Mouse (Mus musculus): ENCODE measurements at regions not wholly inside any gene's neighbourhood (a gene's known extent, or its start where the extent isn't known, plus 50 kb on each side); places are given as distances from the start of the nearest gene placed in this dataset.

DNA sequence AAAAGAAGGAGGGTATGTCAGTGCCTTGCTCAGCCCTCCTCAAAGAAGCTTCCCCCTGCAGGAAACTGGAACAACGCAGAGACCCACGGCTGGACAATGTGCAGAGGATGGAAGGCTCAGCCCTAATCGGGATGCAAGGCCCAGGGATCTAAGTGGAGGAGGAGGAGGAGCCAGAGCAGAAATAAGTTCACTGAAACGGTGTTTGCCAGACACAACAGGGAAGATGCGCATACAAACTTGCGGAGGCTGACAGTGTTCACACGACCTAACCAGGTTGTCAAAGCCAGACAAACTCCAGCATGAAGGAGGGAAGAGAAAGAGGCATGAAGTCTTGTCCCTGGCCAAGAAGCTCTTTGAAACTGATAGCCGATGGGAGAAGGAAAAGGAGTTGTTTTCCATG lies 98.3 kb downstream of the Sall1 start:
- H3K36me3 ChIP-seq (ENCODE audit: control insufficient read depth, insufficient read depth, low read length): no peaks in the 10 kb centered on the region
- no peaks in the 10 kb centered on the region for H3K27me3 ChIP-seq (ENCODE audit: control insufficient read depth, insufficient read depth, low read length)
- no peak overlapping the region for H3K4me3 ChIP-seq (ENCODE audit: low read length)
- no peak overlapping the region for H3K4me2 ChIP-seq (replicated peaks; ENCODE audit: low read depth, low read length)
- H3K27ac ChIP-seq (ENCODE audit: low read depth, low read length): no peak overlapping the region
- ATAC-seq (ENCODE audit: low FRiP score, low TSS enrichment): no peak
- no peak overlapping the region for H3K9ac ChIP-seq (ENCODE audit: low read depth, low read length)
- H3K9me3 ChIP-seq (ENCODE audit: control insufficient read depth, low read length): peaks cover 5% of the 10 kb centered on the region; the same call in 1 of the 2 replicates
- H3K4me1 ChIP-seq (ENCODE audit: control insufficient read depth, insufficient read depth, low read length): no peaks in the 10 kb centered on the region
- 62% methylated on average over 8 of the region's 8 CpGs for WGBS

DNA sequence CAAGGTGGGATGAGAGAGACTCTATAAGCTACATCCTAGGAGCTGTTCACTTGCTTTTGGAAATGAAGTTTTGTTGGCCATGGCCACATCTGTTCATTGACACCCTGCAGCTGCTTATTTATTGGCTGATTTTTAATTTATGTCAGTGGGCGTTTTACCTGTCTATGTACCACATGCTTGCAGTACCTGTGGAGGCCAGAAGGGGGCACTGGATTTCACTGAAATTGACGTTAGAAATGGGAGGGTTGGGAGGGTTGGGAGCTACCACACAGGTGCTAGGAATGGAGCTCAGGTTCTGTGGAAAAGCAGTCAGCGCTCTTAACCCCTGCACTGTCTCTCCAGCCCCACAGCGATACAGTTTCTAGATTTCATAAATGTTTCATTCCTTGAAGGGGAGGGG lies 99.9 kb downstream of the Sall1 start:
- no peak overlapping the region for H3K27ac ChIP-seq (ENCODE audit: low read depth, low read length)
- H3K36me3 ChIP-seq (ENCODE audit: control insufficient read depth, insufficient read depth, low read length): no peaks in the 10 kb centered on the region
- H3K4me3 ChIP-seq (ENCODE audit: low read length): no peak overlapping the region
- H3K4me1 ChIP-seq (ENCODE audit: control insufficient read depth, insufficient read depth, low read length): no peaks in the 10 kb centered on the region
- ATAC-seq (ENCODE audit: low FRiP score, low TSS enrichment): no peak
- no peaks in the 10 kb centered on the region for H3K27me3 ChIP-seq (ENCODE audit: control insufficient read depth, insufficient read depth, low read length)
- 62% methylated on average over 4 of the region's 4 CpGs for WGBS
- H3K9me3 ChIP-seq (ENCODE audit: control insufficient read depth, low read length): no peaks in the 10 kb centered on the region
- H3K4me2 ChIP-seq (replicated peaks; ENCODE audit: low read depth, low read length): no peak overlapping the region
- H3K9ac ChIP-seq (ENCODE audit: low read depth, low read length): no peak overlapping the region

DNA sequence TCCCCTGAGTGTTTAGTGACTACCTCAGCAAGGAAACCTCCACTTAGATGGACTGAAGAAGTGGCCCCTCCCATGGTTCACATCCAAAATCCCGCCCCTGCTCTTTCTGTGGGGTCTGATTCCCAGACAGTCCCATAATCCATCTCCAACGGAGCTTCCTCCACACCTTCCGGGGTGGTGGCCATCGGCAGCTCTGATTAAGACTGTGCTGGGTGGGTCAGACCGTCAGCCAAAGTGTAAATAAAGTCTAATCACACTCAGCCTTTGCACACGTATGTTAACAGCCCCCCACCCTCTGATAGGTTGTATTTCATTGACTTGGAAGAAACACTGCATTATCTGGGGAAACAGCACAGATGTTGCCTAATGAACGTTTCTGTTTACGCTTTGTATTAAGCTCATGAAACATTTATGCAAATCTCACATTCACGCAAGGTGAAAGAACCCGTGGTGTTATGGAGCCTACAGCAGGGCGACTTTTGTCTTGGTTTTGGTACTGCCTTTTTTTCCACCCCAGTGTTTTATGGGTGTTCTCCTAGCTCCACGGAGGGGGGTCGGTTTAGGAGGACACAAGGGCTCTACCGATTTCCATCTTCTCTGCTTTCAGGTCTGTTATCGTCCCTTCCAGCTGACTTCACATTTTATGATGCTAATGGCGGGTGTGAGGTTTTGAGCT lies 104.8 kb downstream of the Sall1 start:
- H3K4me2 ChIP-seq (replicated peaks; ENCODE audit: low read depth, low read length): no peak overlapping the region
- 60% methylated on average over 16 of the region's 16 CpGs for WGBS
- ATAC-seq (ENCODE audit: low FRiP score, low TSS enrichment): no peak
- no peaks in the 10 kb centered on the region for H3K9me3 ChIP-seq (ENCODE audit: control insufficient read depth, low read length)
- H3K4me3 ChIP-seq (ENCODE audit: low read length): no peak overlapping the region
- H3K27me3 ChIP-seq (ENCODE audit: control insufficient read depth, insufficient read depth, low read length): no peaks in the 10 kb centered on the region
- no peak overlapping the region for H3K9ac ChIP-seq (ENCODE audit: low read depth, low read length)
- H3K4me1 ChIP-seq (ENCODE audit: control insufficient read depth, insufficient read depth, low read length): no peaks in the 10 kb centered on the region
- no peak overlapping the region for H3K27ac ChIP-seq (ENCODE audit: low read depth, low read length)
- no peaks in the 10 kb centered on the region for H3K36me3 ChIP-seq (ENCODE audit: control insufficient read depth, insufficient read depth, low read length)

DNA sequence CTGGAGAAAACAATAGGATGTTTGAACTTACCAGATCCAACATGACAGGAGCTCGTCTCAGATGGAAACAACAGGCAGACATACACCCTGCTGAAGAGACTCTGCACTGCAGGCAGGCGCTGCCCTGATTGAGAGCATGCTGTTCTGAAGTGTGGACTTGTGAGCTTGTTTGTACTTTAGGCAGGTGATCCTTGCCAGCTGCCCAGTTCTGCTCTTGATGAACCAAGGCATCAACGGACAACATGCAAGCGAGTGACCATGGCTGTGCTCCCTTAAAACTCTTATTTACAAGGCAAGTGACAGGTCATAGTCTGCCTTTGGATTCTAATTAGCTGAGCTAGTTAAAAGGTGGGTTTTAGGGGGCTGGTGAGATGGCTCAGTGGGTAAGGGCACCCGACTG lies 109.3 kb downstream of the Sall1 start:
- Histone ChIP-seq H3K36me3 (ENCODE audit: control insufficient read depth, insufficient read depth, low read length) (no peaks in the 10 kb centered on the region), H3K4me2 (replicated peaks; ENCODE audit: low read depth, low read length) (no peak overlapping the region), H3K27me3 (ENCODE audit: control insufficient read depth, insufficient read depth, low read length) (no peaks in the 10 kb centered on the region), H3K4me3 (ENCODE audit: low read length) (no peak overlapping the region), H3K27ac (ENCODE audit: low read depth, low read length) (no peak overlapping the region), H3K9ac (ENCODE audit: low read depth, low read length) (no peak overlapping the region), H3K4me1 (ENCODE audit: control insufficient read depth, insufficient read depth, low read length) (no peaks in the 10 kb centered on the region), H3K9me3 (ENCODE audit: control insufficient read depth, low read length) (no peaks in the 10 kb centered on the region)
- 90% methylated on average over 5 of the region's 5 CpGs for WGBS
- ATAC-seq (ENCODE audit: low FRiP score, low TSS enrichment): no peak

DNA sequence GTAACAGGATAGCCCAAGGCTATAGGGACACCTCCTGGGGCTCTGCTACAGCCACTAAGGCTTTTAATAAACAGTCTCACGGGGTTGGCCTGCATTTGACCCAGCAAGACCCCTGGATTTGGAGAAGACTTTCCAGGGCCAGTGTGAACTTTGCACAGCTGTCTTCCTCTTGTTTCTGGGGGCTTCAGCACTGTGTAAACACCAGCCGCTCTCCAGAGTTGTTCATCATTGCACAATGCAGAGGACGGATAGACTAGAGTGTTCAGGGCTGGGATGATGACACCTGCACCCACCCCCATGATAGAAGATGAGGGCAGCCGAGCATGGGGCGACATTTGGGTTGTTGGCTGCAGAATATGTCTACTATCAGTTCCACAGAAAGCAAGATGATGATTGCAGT lies 112.9 kb downstream of the Sall1 start:
- 0 out of 2 replicates have a peak, but pooled peaks cover 4% of the 10 kb centered on the region for H3K4me1 ChIP-seq (ENCODE audit: control insufficient read depth, insufficient read depth, low read length)
- H3K9me3 ChIP-seq (ENCODE audit: control insufficient read depth, low read length): no peaks in the 10 kb centered on the region
- H3K4me3 ChIP-seq (ENCODE audit: low read length): no peak overlapping the region
- H3K9ac ChIP-seq (ENCODE audit: low read depth, low read length): no peak overlapping the region
- 49% methylated on average over 5 of the region's 5 CpGs for whole genome bisulfite sequencing
- H3K27me3 ChIP-seq (ENCODE audit: control insufficient read depth, insufficient read depth, low read length): no peaks in the 10 kb centered on the region
- no peak overlapping the region for H3K27ac ChIP-seq (ENCODE audit: low read depth, low read length)
- H3K36me3 ChIP-seq (ENCODE audit: control insufficient read depth, insufficient read depth, low read length): no peaks in the 10 kb centered on the region
- 0 out of 2 replicates have a peak, but pooled peaks have one; percentile 60 for ATAC-seq (ENCODE audit: low FRiP score, low TSS enrichment)
- H3K4me2 ChIP-seq (replicated peaks; ENCODE audit: low read depth, low read length): no peak overlapping the region

DNA sequence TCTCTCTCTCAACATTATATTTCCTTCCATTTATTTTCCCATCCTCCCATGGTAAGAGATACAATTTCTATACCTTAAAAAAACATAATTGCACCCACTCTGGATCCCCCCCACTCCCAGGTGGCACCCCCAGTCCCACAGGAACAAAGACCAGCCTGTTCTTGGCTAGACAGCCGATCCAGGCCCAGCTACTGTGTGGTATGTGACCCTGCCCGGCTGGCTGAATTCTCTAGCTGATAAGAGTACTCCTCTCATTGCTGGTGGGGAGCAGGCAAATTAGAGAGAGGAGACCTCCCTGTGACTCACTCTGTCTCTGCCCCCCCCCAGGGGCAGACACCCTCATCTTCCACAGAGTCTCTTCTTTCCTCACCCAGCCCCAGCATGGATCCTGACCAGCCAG lies 113.6 kb downstream of the Sall1 start:
- no peak overlapping the region for H3K4me3 ChIP-seq (ENCODE audit: low read length)
- no peak overlapping the region for H3K9ac ChIP-seq (ENCODE audit: low read depth, low read length)
- 44% methylated on average over 2 of the region's 2 CpGs for WGBS
- 0 out of 2 replicates have a peak, but pooled peaks cover 4% of the 10 kb centered on the region for H3K4me1 ChIP-seq (ENCODE audit: control insufficient read depth, insufficient read depth, low read length)
- H3K36me3 ChIP-seq (ENCODE audit: control insufficient read depth, insufficient read depth, low read length): no peaks in the 10 kb centered on the region
- ATAC-seq (ENCODE audit: low FRiP score, low TSS enrichment): no peak
- no peak overlapping the region for H3K4me2 ChIP-seq (replicated peaks; ENCODE audit: low read depth, low read length)
- H3K27ac ChIP-seq (ENCODE audit: low read depth, low read length): no peak overlapping the region
- H3K27me3 ChIP-seq (ENCODE audit: control insufficient read depth, insufficient read depth, low read length): no peaks in the 10 kb centered on the region
- H3K9me3 ChIP-seq (ENCODE audit: control insufficient read depth, low read length): no peaks in the 10 kb centered on the region

DNA sequence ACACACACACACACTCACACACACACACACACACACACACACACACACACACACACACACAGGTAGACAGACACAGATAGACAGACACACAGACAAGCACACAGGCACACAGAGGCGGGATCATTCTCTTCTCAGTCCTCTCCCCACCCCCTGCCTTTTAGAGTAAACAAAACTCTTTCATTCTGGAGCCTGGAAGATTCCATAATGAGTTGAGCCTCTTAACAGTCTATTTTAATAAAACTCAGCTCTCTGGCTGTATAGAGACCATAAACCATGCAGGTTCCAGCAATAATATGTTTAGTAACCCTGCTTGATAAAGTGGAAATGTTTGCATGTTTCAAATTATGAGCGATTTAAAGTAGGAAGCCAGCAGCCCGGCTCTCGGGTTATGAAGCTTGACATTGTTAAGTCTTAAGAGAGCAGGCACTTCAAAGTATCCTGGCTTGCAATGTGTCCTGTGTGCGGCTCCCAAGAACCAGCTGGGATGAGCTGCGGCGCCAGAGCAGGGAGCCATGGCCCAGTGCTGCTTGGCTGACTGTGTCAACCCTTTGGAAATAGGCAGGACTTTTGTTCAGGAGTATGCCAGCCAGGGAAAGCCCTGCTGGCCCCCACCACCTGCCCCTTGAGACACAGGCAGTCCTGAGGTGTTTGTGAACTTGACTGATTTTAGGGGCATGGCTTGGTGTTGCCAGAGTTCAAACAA lies 115.1 kb downstream of the Sall1 start:
- 0 out of 2 replicates have a peak, but pooled peaks cover 4% of the 10 kb centered on the region for H3K4me1 ChIP-seq (ENCODE audit: control insufficient read depth, insufficient read depth, low read length)
- ATAC-seq (ENCODE audit: low FRiP score, low TSS enrichment): no peak
- WGBS: 44% methylated on average over 7 of the region's 7 CpGs
- H3K4me3 ChIP-seq (ENCODE audit: low read length): no peak overlapping the region
- no peaks in the 10 kb centered on the region for H3K27me3 ChIP-seq (ENCODE audit: control insufficient read depth, insufficient read depth, low read length)
- no peaks in the 10 kb centered on the region for H3K36me3 ChIP-seq (ENCODE audit: control insufficient read depth, insufficient read depth, low read length)
- H3K9me3 ChIP-seq (ENCODE audit: control insufficient read depth, low read length): no peaks in the 10 kb centered on the region
- no peak overlapping the region for H3K27ac ChIP-seq (ENCODE audit: low read depth, low read length)
- H3K9ac ChIP-seq (ENCODE audit: low read depth, low read length): no peak overlapping the region
- H3K4me2 ChIP-seq (replicated peaks; ENCODE audit: low read depth, low read length): no peak overlapping the region

DNA sequence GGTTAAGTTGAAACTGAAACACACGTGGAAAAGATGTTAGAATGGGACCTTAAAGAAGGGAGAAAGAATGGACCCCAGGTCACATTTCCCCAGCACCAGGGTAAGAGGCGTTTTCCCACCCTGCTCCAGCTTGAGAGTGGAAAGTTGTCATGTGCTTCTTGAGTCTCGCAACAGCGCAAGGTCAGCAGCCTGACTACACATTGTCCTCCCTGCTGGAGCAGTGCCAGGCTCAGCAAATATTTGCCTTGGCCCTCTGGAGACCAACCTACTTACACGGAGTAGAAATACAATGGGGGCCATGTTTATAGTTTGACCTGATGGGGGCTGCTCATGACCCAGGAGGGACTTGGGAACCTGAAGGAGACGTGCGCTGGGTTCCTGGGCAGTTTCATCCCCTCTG lies 121.1 kb downstream of the Sall1 start:
- Histone ChIP-seq H3K9ac (ENCODE audit: low read depth, low read length) (no peak overlapping the region), H3K36me3 (ENCODE audit: control insufficient read depth, insufficient read depth, low read length) (no peaks in the 10 kb centered on the region), H3K4me1 (ENCODE audit: control insufficient read depth, insufficient read depth, low read length) (no peaks in the 10 kb centered on the region), H3K4me3 (ENCODE audit: low read length) (no peak overlapping the region), H3K4me2 (replicated peaks; ENCODE audit: low read depth, low read length) (no peak overlapping the region), H3K9me3 (ENCODE audit: control insufficient read depth, low read length) (no peaks in the 10 kb centered on the region), H3K27ac (ENCODE audit: low read depth, low read length) (no peak overlapping the region), H3K27me3 (ENCODE audit: control insufficient read depth, insufficient read depth, low read length) (no peaks in the 10 kb centered on the region)
- ATAC-seq (ENCODE audit: low FRiP score, low TSS enrichment): no peak
- WGBS: 43% methylated on average over 7 of the region's 7 CpGs

DNA sequence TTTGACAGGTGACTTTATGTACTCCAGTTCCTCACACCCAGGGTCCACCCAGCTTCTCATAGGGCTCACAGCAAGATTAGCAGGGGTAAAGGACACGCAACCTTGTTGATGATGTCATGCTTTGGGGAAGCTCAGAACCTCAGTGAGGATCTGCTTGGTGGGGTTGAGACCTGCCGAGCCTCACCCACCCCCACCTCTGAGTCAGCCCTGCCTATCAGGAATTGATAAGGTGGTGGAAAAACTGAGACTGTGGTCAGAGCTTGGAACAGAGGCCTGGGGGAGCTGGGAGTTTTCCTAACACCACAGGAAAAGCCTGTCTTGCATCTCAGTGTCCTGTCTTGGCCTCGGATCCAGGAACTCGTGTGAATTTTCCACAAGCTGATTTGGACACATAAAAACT lies 122.0 kb downstream of the Sall1 start:
- H3K9ac ChIP-seq (ENCODE audit: low read depth, low read length): no peak overlapping the region
- H3K4me1 ChIP-seq (ENCODE audit: control insufficient read depth, insufficient read depth, low read length): no peaks in the 10 kb centered on the region
- ATAC-seq (ENCODE audit: low FRiP score, low TSS enrichment): no peak
- H3K9me3 ChIP-seq (ENCODE audit: control insufficient read depth, low read length): no peaks in the 10 kb centered on the region
- H3K27me3 ChIP-seq (ENCODE audit: control insufficient read depth, insufficient read depth, low read length): no peaks in the 10 kb centered on the region
- H3K36me3 ChIP-seq (ENCODE audit: control insufficient read depth, insufficient read depth, low read length): no peaks in the 10 kb centered on the region
- no peak overlapping the region for H3K4me2 ChIP-seq (replicated peaks; ENCODE audit: low read depth, low read length)
- H3K27ac ChIP-seq (ENCODE audit: low read depth, low read length): no peak overlapping the region
- H3K4me3 ChIP-seq (ENCODE audit: low read length): no peak overlapping the region
- 65% methylated on average over 4 of the region's 4 CpGs for WGBS
